Mouse (Mus musculus) embryonic fibroblast, embryonic 13.5 days (primary cell): ENCODE measurements around the gene Galnt16.

Experiments
- CTCF ChIP-seq: IDR thresholded peaks from 2 replicates; pipeline ENCODE4 v1.5.1; 2011; ENCODE audit warnings: mild to moderate bottlenecking, control low read depth, low read length, moderate library complexity, borderline replicate concordance; ENCODE audit not compliant: insufficient read depth
- POLR2A ChIP-seq: IDR thresholded peaks from 2 replicates; pipeline ENCODE4 v1.6.1; 2011; ENCODE audit warnings: low read depth, mild to moderate bottlenecking, control low read depth, low read length, moderate library complexity

DNA sequence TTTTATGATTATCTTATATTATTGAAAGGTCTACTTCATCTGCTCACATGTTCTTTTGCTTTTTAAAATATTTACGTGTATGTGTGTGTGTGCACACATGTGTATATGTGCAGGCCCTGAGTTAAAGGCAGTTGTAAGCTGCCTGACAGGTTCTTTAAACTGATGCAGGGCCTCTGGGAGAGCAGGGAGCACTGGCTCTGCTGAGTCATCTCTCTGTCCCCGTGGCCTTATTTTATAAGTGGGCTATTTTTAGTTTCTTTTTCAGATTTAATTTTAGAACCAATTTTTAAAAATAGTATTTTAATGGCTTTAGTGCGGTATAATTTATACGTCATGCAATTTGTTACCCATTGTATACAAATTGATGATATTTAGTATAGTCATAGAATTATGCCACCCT lies 46.2 kb upstream of the Galnt16 start:
- TF ChIP-seq CTCF, result no peak
- no peak for TF ChIP-seq POLR2A
